Mouse (Mus musculus) left cerebral cortex, postnatal 10 days (tissue): Measurements from ENCODE around the gene Col13a1. TPM values are rescaled to one million over a fixed set of nuclear protein-coding genes. Genes with fewer than 3 reads are reported as not detected.

Experiments
- DNase-seq, 2 experiments: peaks; one replicate each; pipeline ENCODE4 v3.0.0; 2021 to 2022; ENCODE audit warnings: low spot score in 2 of 2, mixed read lengths in 1 of 2; ENCODE audit errors: extremely low spot score in 1 of 2
- intact Hi-C: fragments of 180-260 bp; cut with DNase I; formaldehyde crosslinking; loops from one replicate; pipeline ENCODE4 v1.15.1; 2025
- total RNA-seq, 2 experiments: library from RNA; stranded (reverse); gene quantifications; 2 replicates each; pipeline ENCODE4 v1.2.3; 2021

The Col13a1 gene
- total RNA-seq, 2 experiments from 2014 or later = 1.8 to 2.0 TPM

GRCm38 (mm10) chr10:61811987-61812386, 166.9 kb downstream of the Col13a1 start:
- no peak for DNase-seq
- intact Hi-C loops = no loop called here

- no peak for DNase-seq
Observed at GRCm38 (mm10) chr10:61798133-61798576, 180.8 kb downstream of the Col13a1 start.

GRCm38 (mm10) chr10:61795458-61795857, 183.4 kb downstream of the Col13a1 start:
- DNase-seq = no peak
- intact Hi-C loops = no loop called here

More at GRCm38 (mm10) chr10:61798133-61798576, 180.8 kb downstream of the Col13a1 start:
- intact Hi-C loops = no loop called here

GRCm38 (mm10) chr10:61794971-61795370, 183.9 kb downstream of the Col13a1 start:
- DNase-seq = no peak
- intact Hi-C loops = no loop called here

- DNase-seq = no peak
- intact Hi-C loops = no loop called here
Observed at GRCm38 (mm10) chr10:61793015-61793414, 185.9 kb downstream of the Col13a1 start.

GRCm38 (mm10) chr10:61788499-61788898, 190.4 kb downstream of the Col13a1 start:
- DNase-seq = no peak
- intact Hi-C loops = no loop called here

Other genes starting within 250 kb of the Col13a1 start
- gene H2afy2, start 195.0 kb downstream of the Col13a1 start, total RNA-seq = 10 to 100 TPM; 59.3 to 59.5 TPM
- gene Neurog3, start 154.0 kb upstream of the Col13a1 start, total RNA-seq = not detected
- 10 to 100 TPM; 61.7 to 62.4 TPM for gene Fam241b, start 164.8 kb upstream of the Col13a1 start, total RNA-seq